Mouse (Mus musculus) C2C12 (cell line): ENCODE measurements at regions not wholly inside any gene's neighbourhood (a gene's known extent, or its start where the extent isn't known, plus 50 kb on each side); places are given as distances from the start of the nearest gene placed in this dataset.

Experiments
- H3K27me3 ChIP-seq: one replicate; pipeline ENCODE4 v1.6.1; 2011; ENCODE audit not compliant: control insufficient read depth, insufficient read depth, insufficient read length
- H3K36me3 ChIP-seq: one replicate; pipeline ENCODE4 v1.6.1; 2011; ENCODE audit not compliant: control insufficient read depth, insufficient read depth
- H3K4me3 ChIP-seq: one replicate; pipeline ENCODE4 v1.5.1; 2011; ENCODE audit warnings: mild to moderate bottlenecking, control low read depth; ENCODE audit not compliant: poor library complexity, insufficient read depth, severe bottlenecking
- H3K79me2 ChIP-seq: one replicate; pipeline ENCODE4 v1.6.1; 2011; ENCODE audit not compliant: control insufficient read depth, insufficient read depth
- H3K79me3 ChIP-seq: one replicate; pipeline ENCODE4 v1.6.1; 2011; ENCODE audit warnings: low read depth, control low read depth
- H3ac ChIP-seq: one replicate; pipeline ENCODE3; 2011; ENCODE audit warnings: low read depth; ENCODE audit not compliant: control insufficient read depth, insufficient read length
- CEBPB ChIP-seq: IDR thresholded peaks from one replicate; pipeline ENCODE4 v1.6.1; 2011; ENCODE audit warnings: low read depth, mild to moderate bottlenecking, control low read depth, moderate library complexity
- CTCF ChIP-seq: IDR thresholded peaks from one replicate; pipeline ENCODE4 v1.5.1; 2011; ENCODE audit not compliant: control insufficient read depth, insufficient read depth, insufficient read length
- FOSL1 ChIP-seq: IDR thresholded peaks from one replicate; pipeline ENCODE4 v1.8.0; 2011; ENCODE audit warnings: mild to moderate bottlenecking, low read length; ENCODE audit not compliant: poor library complexity, insufficient read depth, severe bottlenecking
- MAX ChIP-seq: IDR thresholded peaks from one replicate; pipeline ENCODE4 v1.6.1; 2011; ENCODE audit warnings: mild to moderate bottlenecking, control low read depth
- MYOD1 ChIP-seq: IDR thresholded peaks from one replicate; pipeline ENCODE4 v1.6.1; 2011; ENCODE audit warnings: low read depth; ENCODE audit not compliant: control insufficient read depth, insufficient read length
- MYOG ChIP-seq: IDR thresholded peaks from one replicate; pipeline ENCODE4 v1.6.1; 2011; ENCODE audit not compliant: control insufficient read depth, insufficient read length; ENCODE audit errors: extremely low read depth
- USF1 ChIP-seq: IDR thresholded peaks from one replicate; pipeline ENCODE4 v1.6.1; 2011; ENCODE audit warnings: low read depth, mild to moderate bottlenecking, control low read depth, moderate library complexity

DNA sequence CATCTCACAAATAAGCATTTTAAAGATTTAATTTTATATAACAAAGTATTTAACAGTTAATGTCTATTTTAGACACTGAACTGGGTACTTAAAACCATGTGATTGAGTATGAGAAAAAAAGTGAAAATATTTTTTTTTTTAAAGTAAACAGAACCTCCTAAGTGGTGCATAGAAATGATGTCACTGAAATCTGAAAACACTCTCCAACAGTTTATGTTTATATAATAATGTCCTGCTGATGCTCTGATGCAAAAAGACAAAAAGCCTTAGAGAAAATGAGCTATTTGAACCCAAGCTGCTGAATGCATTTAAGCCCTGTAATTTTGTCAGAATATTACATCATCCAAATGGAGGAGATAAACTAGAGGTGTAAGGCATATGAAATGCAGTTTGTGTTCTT is 3447.1 kb downstream of the 9330182O14Rik start:
- no peaks in the 10 kb centered on the region for H3K27me3 ChIP-seq
- H3K4me3 ChIP-seq: no peak overlapping the region
- no peaks in the 10 kb centered on the region for H3K79me2 ChIP-seq
- no peak overlapping the region for H3ac ChIP-seq
- no peaks in the 10 kb centered on the region for H3K36me3 ChIP-seq
- no peak for TF ChIP-seq FOSL1
- H3K79me3 ChIP-seq: no peaks in the 10 kb centered on the region

DNA sequence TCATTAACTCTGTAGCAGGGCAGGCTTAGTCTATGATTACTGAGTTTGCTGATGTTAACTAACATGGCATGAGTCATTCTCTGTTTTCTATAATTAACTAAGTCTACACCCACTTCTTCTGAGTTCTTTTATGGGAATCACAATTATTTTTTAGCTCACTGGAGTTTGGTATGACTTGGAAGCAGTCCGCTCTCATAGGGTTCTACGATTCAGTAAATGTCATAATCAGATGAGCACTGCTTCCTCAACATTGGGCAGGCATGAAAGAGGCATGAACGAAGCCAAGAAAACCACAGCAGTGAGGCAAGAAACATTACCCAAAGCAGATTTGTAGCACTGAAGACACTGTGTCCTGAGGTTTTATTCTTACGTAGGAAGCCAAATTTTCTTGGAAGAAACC is 3451.6 kb downstream of the 9330182O14Rik start:
- TF ChIP-seq CTCF (no peak), USF1 (no peak), MYOG (no peak)
- Histone ChIP-seq H3K27me3 (no peaks in the 10 kb centered on the region), H3K4me3 (no peak overlapping the region), H3ac (no peak overlapping the region), H3K79me3 (no peaks in the 10 kb centered on the region), H3K79me2 (no peaks in the 10 kb centered on the region), H3K36me3 (no peaks in the 10 kb centered on the region)

DNA sequence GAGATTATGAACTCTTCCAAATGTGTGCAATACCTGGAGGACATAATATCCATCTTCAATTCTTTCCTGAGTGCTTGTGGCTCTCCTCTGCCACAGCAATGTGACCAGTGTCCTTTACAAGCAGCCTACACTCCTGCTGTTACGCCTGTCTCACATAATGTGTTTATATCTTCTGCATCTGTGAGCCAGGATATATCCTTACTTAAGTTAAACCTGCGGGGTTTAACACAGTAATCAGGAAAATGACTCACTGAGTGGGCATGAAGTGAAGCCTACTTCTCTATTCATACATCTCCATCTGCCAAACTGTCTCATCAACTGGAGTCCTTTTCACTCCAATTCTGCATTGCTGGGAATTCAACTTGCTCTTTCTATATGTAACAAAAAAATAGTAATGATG is 3453.9 kb downstream of the 9330182O14Rik start:
- H3K79me3 ChIP-seq: no peaks in the 10 kb centered on the region
- H3K27me3 ChIP-seq: no peaks in the 10 kb centered on the region
- H3ac ChIP-seq: no peak overlapping the region
- no peaks in the 10 kb centered on the region for H3K36me3 ChIP-seq
- H3K79me2 ChIP-seq: no peaks in the 10 kb centered on the region
- TF ChIP-seq FOSL1: no peak
- TF ChIP-seq USF1: no peak
- TF ChIP-seq CEBPB: no peak
- TF ChIP-seq CTCF: no peak
- no peak for TF ChIP-seq MYOD1
- no peak for TF ChIP-seq MYOG
- TF ChIP-seq MAX: no peak
- H3K4me3 ChIP-seq: no peak overlapping the region

DNA sequence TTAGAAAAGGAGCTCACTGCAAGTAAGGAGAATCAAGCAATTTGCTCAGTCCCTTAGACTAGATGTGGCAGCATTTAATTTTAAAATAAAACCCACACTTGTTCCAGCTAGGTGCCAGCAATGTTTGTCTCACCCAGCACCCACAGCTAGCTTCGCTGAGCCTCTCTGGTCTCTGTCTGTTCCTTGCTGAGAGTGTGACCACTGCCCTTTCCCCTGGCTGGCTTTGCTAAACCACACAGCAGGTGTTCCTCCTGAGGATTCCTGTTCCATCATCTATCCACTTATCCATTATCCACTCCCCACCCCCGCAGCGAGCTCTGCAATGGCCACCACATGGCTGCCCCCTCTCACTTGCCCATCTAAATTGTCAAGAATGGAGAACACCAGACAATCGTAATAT is 3473.5 kb downstream of the 9330182O14Rik start:
- Histone ChIP-seq H3K79me3 (no peaks in the 10 kb centered on the region), H3K27me3 (no peaks in the 10 kb centered on the region), H3K4me3 (no peak overlapping the region), H3K79me2 (no peaks in the 10 kb centered on the region), H3K36me3 (no peaks in the 10 kb centered on the region), H3ac (no peak overlapping the region)
- TF ChIP-seq MAX (no peak), USF1 (no peak), FOSL1 (no peak), MYOG (no peak), CTCF (no peak), MYOD1 (no peak), CEBPB (no peak)

DNA sequence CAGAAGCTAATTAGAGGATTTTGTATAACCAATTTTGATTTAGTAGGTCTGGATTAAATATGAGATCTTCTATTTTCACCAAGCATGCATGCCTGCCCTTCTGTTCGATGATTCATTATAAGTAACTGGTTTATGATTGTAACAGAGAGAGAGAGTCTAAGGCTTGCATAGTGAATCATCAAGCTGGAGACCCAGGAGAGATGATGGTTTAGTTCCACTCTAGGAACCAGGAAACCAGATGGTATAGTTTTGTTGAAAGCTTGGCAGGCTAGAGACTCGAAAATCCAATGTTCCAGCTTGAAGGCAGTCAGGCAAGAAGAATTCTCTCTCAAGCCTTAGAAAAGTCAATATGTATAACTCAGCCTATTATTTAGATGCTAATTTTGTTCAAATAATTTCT is 3475.7 kb downstream of the 9330182O14Rik start:
- no peak overlapping the region for H3K4me3 ChIP-seq
- H3K79me2 ChIP-seq: no peaks in the 10 kb centered on the region
- H3K27me3 ChIP-seq: no peaks in the 10 kb centered on the region
- H3ac ChIP-seq: no peak overlapping the region
- no peak for TF ChIP-seq FOSL1
- no peak for TF ChIP-seq USF1
- TF ChIP-seq CTCF: no peak
- no peak for TF ChIP-seq MYOD1
- H3K79me3 ChIP-seq: no peaks in the 10 kb centered on the region
- no peaks in the 10 kb centered on the region for H3K36me3 ChIP-seq

DNA sequence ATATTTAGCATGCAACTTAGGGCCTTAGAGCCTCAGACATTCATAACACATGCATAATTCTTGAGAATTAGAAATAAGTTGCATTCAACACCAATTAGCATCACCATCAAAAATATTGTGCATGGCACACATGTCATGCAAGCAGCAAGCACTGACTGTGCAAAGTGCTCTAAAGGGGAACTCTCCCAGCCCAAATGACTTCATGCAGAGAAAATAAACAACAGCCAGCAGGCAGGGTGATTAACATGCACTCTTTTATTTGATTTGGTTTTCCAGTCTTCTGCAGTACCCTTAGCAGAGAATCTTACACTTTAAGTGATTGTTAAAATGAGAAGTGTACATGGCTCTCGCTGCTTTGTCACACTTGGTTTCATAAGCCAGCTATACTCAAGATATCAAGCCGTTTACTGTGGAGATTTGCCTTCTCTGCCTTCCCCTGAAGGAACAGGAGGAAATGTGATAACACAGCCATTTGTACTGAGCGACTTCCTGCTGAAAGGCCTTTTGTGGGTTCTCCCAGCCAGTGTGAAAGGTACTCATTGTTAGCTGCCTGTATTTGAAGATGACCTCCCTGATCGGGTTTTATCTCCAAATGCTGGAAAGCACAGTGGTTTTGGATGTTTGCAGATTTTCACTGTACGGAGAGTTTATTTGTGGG is 3480.0 kb downstream of the 9330182O14Rik start:
- H3K79me2 ChIP-seq: no peaks in the 10 kb centered on the region
- no peak overlapping the region for H3K4me3 ChIP-seq
- no peak overlapping the region for H3ac ChIP-seq
- no peaks in the 10 kb centered on the region for H3K79me3 ChIP-seq
- no peaks in the 10 kb centered on the region for H3K27me3 ChIP-seq
- no peaks in the 10 kb centered on the region for H3K36me3 ChIP-seq
- TF ChIP-seq MYOD1 (no peak), CTCF (no peak), MYOG (no peak), MAX (no peak), CEBPB (no peak)

DNA sequence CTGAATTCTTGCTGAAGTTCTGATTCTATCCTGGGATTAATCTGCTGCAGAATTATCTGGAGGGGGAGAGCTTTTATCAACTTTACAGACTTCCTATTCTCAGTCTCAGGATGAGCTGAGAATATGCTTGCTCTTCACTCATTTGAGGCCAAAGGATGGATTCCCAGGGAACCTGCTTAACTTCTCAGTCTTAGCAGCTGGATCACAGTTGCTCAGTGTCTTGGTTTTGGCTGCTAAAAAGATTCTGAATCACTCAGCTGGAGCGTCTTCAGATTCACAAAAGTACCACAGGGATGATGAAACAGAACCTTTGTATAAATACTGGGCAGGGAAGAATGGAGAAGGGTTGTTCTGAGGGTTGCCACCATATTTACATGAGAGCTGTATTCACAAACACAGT is 3481.6 kb downstream of the 9330182O14Rik start:
- Histone ChIP-seq H3K79me2 (no peaks in the 10 kb centered on the region), H3ac (no peak overlapping the region), H3K27me3 (no peaks in the 10 kb centered on the region), H3K4me3 (no peak overlapping the region), H3K79me3 (no peaks in the 10 kb centered on the region), H3K36me3 (no peaks in the 10 kb centered on the region)
- no peak for TF ChIP-seq FOSL1
- TF ChIP-seq USF1: no peak
